Mouse (Mus musculus): ENCODE measurements around the gene Tagln2. TPM values are rescaled to one million over a fixed set of nuclear protein-coding genes. Genes with fewer than 3 reads are reported as not detected.

Tagln2 gene
- polyA plus RNA-seq, 1 experiment from 2014 or later, result 72.3 TPM

GRCm38 (mm10) chr1:172482518-172483360, 17.1 kb upstream of the Tagln2 start:
- ATAC-seq (ENCODE audit: low FRiP score), result peak; percentile 12
- WGBS, result under 1% methylated on average over 12 of the region's 12 CpGs
- peaks cover 9% of the 10 kb centered on the region; the same call in 1 of the 2 replicates for H3K27me3 ChIP-seq
- H3K4me1 ChIP-seq (replicated peaks), result peaks cover 60% of the 10 kb centered on the region
- peak overlapping the region; percentile 84 for H3K9ac ChIP-seq
- H3K4me2 ChIP-seq, result peak overlapping the region; percentile 91
- no peaks in the 10 kb centered on the region for H3K9me3 ChIP-seq
- H3K27ac ChIP-seq, result peak overlapping the region; percentile 76
- peaks cover 13% of the 10 kb centered on the region; the same call in 1 of the 2 replicates for H3K36me3 ChIP-seq
- H3K4me3 ChIP-seq, result peak overlapping the region; percentile 70

GRCm38 (mm10) chr1:172483361-172483660, 16.5 kb upstream of the Tagln2 start:
- peaks cover 9% of the 10 kb centered on the region; the same call in 1 of the 2 replicates for H3K27me3 ChIP-seq
- ATAC-seq (ENCODE audit: low FRiP score), result no peak
- 11% methylated on average over 4 of the region's 4 CpGs for WGBS
- peak overlapping the region; percentile 91 for H3K4me2 ChIP-seq
- peak overlapping the region; percentile 76 for H3K27ac ChIP-seq
- H3K4me3 ChIP-seq, result peak overlapping the region; percentile 70
- peak overlapping the region; percentile 84 for H3K9ac ChIP-seq
- no peaks in the 10 kb centered on the region for H3K9me3 ChIP-seq
- H3K4me1 ChIP-seq (replicated peaks), result peaks cover 66% of the 10 kb centered on the region
- peaks cover 15% of the 10 kb centered on the region; the same call in 1 of the 2 replicates for H3K36me3 ChIP-seq

GRCm38 (mm10) chr1:172484236-172484635, 15.6 kb upstream of the Tagln2 start:
- Histone ChIP-seq H3K4me3 (peak overlapping the region; percentile 70), H3K9me3 (no peaks in the 10 kb centered on the region), H3K27ac (no peak overlapping the region), H3K4me2 (peak overlapping the region; percentile 91), H3K36me3 (peaks cover 17% of the 10 kb centered on the region), H3K9ac (peak overlapping the region; percentile 84), H3K4me1 (replicated peaks) (peaks cover 71% of the 10 kb centered on the region), H3K27me3 (peaks cover 9% of the 10 kb centered on the region; the same call in 1 of the 2 replicates)
- WGBS, result 24% methylated on average over 11 of the region's 11 CpGs
- ATAC-seq (ENCODE audit: low FRiP score), result no peak

- Histone ChIP-seq H3K4me2 (peak overlapping the region; percentile 91), H3K9me3 (no peaks in the 10 kb centered on the region), H3K9ac (peak overlapping the region; percentile 84), H3K4me3 (peak overlapping the region; percentile 70), H3K27me3 (peaks cover 9% of the 10 kb centered on the region; the same call in 1 of the 2 replicates), H3K36me3 (peaks cover 20% of the 10 kb centered on the region), H3K27ac (no peak overlapping the region), H3K4me1 (replicated peaks) (peaks cover 71% of the 10 kb centered on the region)
- no peak for ATAC-seq (ENCODE audit: low FRiP score)
- WGBS, result 55% methylated on average over 13 of the region's 13 CpGs
These were observed 15.2 kb upstream of the Tagln2 start for GRCm38 (mm10) chr1:172484671-172485070.

GRCm38 (mm10) chr1:172485821-172486220, 14.0 kb upstream of the Tagln2 start:
- Histone ChIP-seq H3K27ac (peak overlapping the region; percentile 63), H3K4me3 (peak overlapping the region; percentile 70), H3K27me3 (no peaks in the 10 kb centered on the region), H3K9ac (peak overlapping the region; percentile 84), H3K9me3 (no peaks in the 10 kb centered on the region), H3K4me1 (replicated peaks) (peaks cover 79% of the 10 kb centered on the region), H3K4me2 (peak overlapping the region; percentile 91), H3K36me3 (peaks cover 22% of the 10 kb centered on the region)
- 16% methylated on average over 6 of the region's 6 CpGs for WGBS
- ATAC-seq (ENCODE audit: low FRiP score), result no peak

GRCm38 (mm10) chr1:172486236-172486635, 13.6 kb upstream of the Tagln2 start:
- peaks cover 26% of the 10 kb centered on the region for H3K36me3 ChIP-seq

GRCm38 (mm10) chr1:172486651-172487050, 13.2 kb upstream of the Tagln2 start:
- Histone ChIP-seq H3K9me3 (no peaks in the 10 kb centered on the region), H3K36me3 (peaks cover 30% of the 10 kb centered on the region), H3K27ac (peak overlapping the region; percentile 63; the same call in 1 of the 2 replicates), H3K4me1 (replicated peaks) (peaks cover 72% of the 10 kb centered on the region), H3K9ac (peak overlapping the region; percentile 84), H3K27me3 (no peaks in the 10 kb centered on the region), H3K4me3 (peak overlapping the region; percentile 70), H3K4me2 (peak overlapping the region; percentile 91)
- ATAC-seq (ENCODE audit: low FRiP score), result no peak
- 37% methylated on average over 5 of the region's 5 CpGs for WGBS

More at GRCm38 (mm10) chr1:172486236-172486635, 13.6 kb upstream of the Tagln2 start:
- WGBS, result 15% methylated on average over 4 of the region's 4 CpGs
- Histone ChIP-seq H3K4me3 (peak overlapping the region; percentile 70), H3K9me3 (no peaks in the 10 kb centered on the region), H3K4me1 (replicated peaks) (peaks cover 76% of the 10 kb centered on the region), H3K4me2 (peak overlapping the region; percentile 91), H3K27ac (peak overlapping the region; percentile 63), H3K9ac (peak overlapping the region; percentile 84), H3K27me3 (no peaks in the 10 kb centered on the region)
- ATAC-seq (ENCODE audit: low FRiP score), result no peak

- WGBS, result 83% methylated on average over 4 of the region's 4 CpGs
- no peak overlapping the region for H3K4me2 ChIP-seq
- no peaks in the 10 kb centered on the region for H3K9me3 ChIP-seq
- H3K27me3 ChIP-seq, result no peaks in the 10 kb centered on the region
- H3K9ac ChIP-seq, result no peak overlapping the region
- peaks cover 67% of the 10 kb centered on the region for H3K4me1 ChIP-seq (replicated peaks)
- peaks cover 42% of the 10 kb centered on the region for H3K36me3 ChIP-seq
- H3K27ac ChIP-seq, result no peak overlapping the region
- ATAC-seq (ENCODE audit: low FRiP score), result no peak
- no peak overlapping the region for H3K4me3 ChIP-seq
These were observed 12.0 kb upstream of the Tagln2 start for GRCm38 (mm10) chr1:172487859-172488258.

GRCm38 (mm10) chr1:172488831-172489230, 11.0 kb upstream of the Tagln2 start:
- no peak for ATAC-seq (ENCODE audit: low FRiP score)
- WGBS, result 83% methylated on average over 7 of the region's 7 CpGs
- H3K4me1 ChIP-seq (replicated peaks), result peaks cover 60% of the 10 kb centered on the region
- H3K27me3 ChIP-seq, result no peaks in the 10 kb centered on the region
- no peak overlapping the region for H3K4me3 ChIP-seq
- H3K27ac ChIP-seq, result no peak overlapping the region
- peaks cover 52% of the 10 kb centered on the region for H3K36me3 ChIP-seq
- H3K9me3 ChIP-seq, result no peaks in the 10 kb centered on the region
- H3K4me2 ChIP-seq, result no peak overlapping the region
- peak overlapping the region; percentile 35; the same call in 1 of the 2 replicates for H3K9ac ChIP-seq

- Histone ChIP-seq H3K27ac (peak overlapping the region; percentile 13; the same call in 1 of the 2 replicates), H3K9ac (no peak overlapping the region), H3K4me1 (replicated peaks) (peaks cover 51% of the 10 kb centered on the region), H3K9me3 (no peaks in the 10 kb centered on the region), H3K4me3 (0 out of 2 replicates have a peak overlapping the region, but pooled peaks have one; percentile 23), H3K36me3 (peaks cover 57% of the 10 kb centered on the region), H3K4me2 (peak overlapping the region; percentile 49), H3K27me3 (no peaks in the 10 kb centered on the region)
- 60% methylated on average over 12 of the region's 12 CpGs for WGBS
- peak; percentile 23; the same call in 1 of the 2 replicates for ATAC-seq (ENCODE audit: low FRiP score)
These were observed 10.1 kb upstream of the Tagln2 start for GRCm38 (mm10) chr1:172489585-172490250.

GRCm38 (mm10) chr1:172490261-172490661, 9.6 kb upstream of the Tagln2 start:
- peak overlapping the region; percentile 23; the same call in 1 of the 2 replicates for H3K4me3 ChIP-seq
- peak overlapping the region; percentile 13; the same call in 1 of the 2 replicates for H3K27ac ChIP-seq
- peak overlapping the region; percentile 49 for H3K4me2 ChIP-seq
- H3K4me1 ChIP-seq (replicated peaks), result peaks cover 46% of the 10 kb centered on the region
- H3K36me3 ChIP-seq, result peaks cover 62% of the 10 kb centered on the region
- no peaks in the 10 kb centered on the region for H3K27me3 ChIP-seq
- H3K9me3 ChIP-seq, result no peaks in the 10 kb centered on the region
- WGBS, result 6% methylated on average over 10 of the region's 10 CpGs
- H3K9ac ChIP-seq, result no peak overlapping the region
- ATAC-seq (ENCODE audit: low FRiP score), result peak; percentile 55

GRCm38 (mm10) chr1:172492047-172492446, 7.8 kb upstream of the Tagln2 start:
- 91% methylated on average over 8 of the region's 8 CpGs for WGBS
- H3K4me2 ChIP-seq, result no peak overlapping the region
- H3K9ac ChIP-seq, result 0 out of 2 replicates have a peak overlapping the region, but pooled peaks have one; percentile 2
- H3K4me3 ChIP-seq, result no peak overlapping the region
- no peak overlapping the region for H3K27ac ChIP-seq
- peaks cover 78% of the 10 kb centered on the region for H3K36me3 ChIP-seq
- H3K27me3 ChIP-seq, result peaks cover 5% of the 10 kb centered on the region; the same call in 1 of the 2 replicates
- H3K4me1 ChIP-seq (replicated peaks), result peaks cover 28% of the 10 kb centered on the region
- no peaks in the 10 kb centered on the region for H3K9me3 ChIP-seq
- ATAC-seq (ENCODE audit: low FRiP score), result no peak
